22 mouse cellular contexts compared by ENCODE assay signal in genomic region chr17:5360759-5361158, GRCm38 (mm10). TPM values are rescaled to one million over a fixed set of nuclear protein-coding genes. Genes with fewer than 3 reads are reported as not detected.
A peak's percentile ranks its signal among the peaks of the same experiment; 100 is the strongest.
DNase-seq lines count a peak whose midpoint lies in the region; ATAC-seq and TF ChIP-seq lines count a peak whose summit lies in the region.
"Had no signal": no experiment of that assay in that cellular context is flagged by ENCODE, and none has a peak within 500 bp of the region (broad histone marks: within the 10 kb centered on the region; RNA-seq: fewer than 3 reads in every experiment).

No protein-coding gene starts in this region.

- H3K4me3 ChIP-seq in kidney, embryonic 16.5 days (ENCODE audit: low read length): no peak overlapping the region
- H3K4me3 ChIP-seq: embryonic facial prominence, embryonic 12.5 days; forebrain, embryonic 15.5 days; hindbrain, embryonic 13.5 days; midbrain, embryonic 10.5 days; neural tube, embryonic 13.5 days had no signal

- in situ Hi-C loops in Patski (cut with MboI; ENCODE audit: low pct_unique_long_range_greater_than_20kb): no loop called here

- no peaks in the 10 kb centered on the region for H3K27me3 ChIP-seq in kidney, embryonic 16.5 days (ENCODE audit: insufficient read depth, low read length)
- no peaks in the 10 kb centered on the region for H3K27me3 ChIP-seq in Patski
- H3K27me3 ChIP-seq: embryonic facial prominence, embryonic 12.5 days; forebrain, embryonic 15.5 days; hindbrain, embryonic 13.5 days; neural tube, embryonic 13.5 days had no signal

- H3K4me1 ChIP-seq in kidney, embryonic 16.5 days (ENCODE audit: insufficient read depth, low read length): no peaks in the 10 kb centered on the region
- H3K4me1 ChIP-seq: embryonic facial prominence, embryonic 12.5 days; forebrain, embryonic 15.5 days had no signal

- H3K4me2 ChIP-seq in kidney, embryonic 16.5 days (replicated peaks; ENCODE audit: low read depth, low read length): no peak overlapping the region
- H3K4me2 ChIP-seq: embryonic facial prominence, embryonic 12.5 days; forebrain, embryonic 15.5 days; hindbrain, embryonic 13.5 days; lung, embryonic 14.5 days; neural tube, embryonic 13.5 days had no signal

- DNase-seq in kidney, adult 11 months: peak; percentile 87
- peak; percentile 70 for DNase-seq in Patski (ENCODE audit: low read depth, low spot score)
- peak; percentile 92 for DNase-seq in adrenal gland, postnatal 14 days
- DNase-seq in kidney, postnatal 14 days: peak; percentile 90
- no peak for DNase-seq in embryo, embryonic 11 days
- no peak for DNase-seq in gastrocnemius, postnatal 25 days
- no peak for DNase-seq in urinary bladder, adult 18-20 months (ENCODE audit: low spot score in 2 of 2)
- DNase-seq: cerebellum, adult 11-12 months; heart, adult 18-20 months; liver; lung, embryonic 14.5 days; lung, postnatal 4 days; retina, postnatal 1 day; right cerebral cortex, postnatal 4 days had no signal

- CTCF ChIA-PET in Patski (lab: Charles Lee): no interaction called here

- no peaks in the 10 kb centered on the region for H3K36me3 ChIP-seq in kidney, embryonic 16.5 days (ENCODE audit: insufficient read depth, low read length)
- H3K36me3 ChIP-seq: embryonic facial prominence, embryonic 12.5 days; forebrain, embryonic 15.5 days; hindbrain, embryonic 13.5 days; midbrain, embryonic 10.5 days; neural tube, embryonic 13.5 days had no signal

- POLR2A ChIA-PET in Patski (lab: Charles Lee): no interaction called here

- TF ChIP-seq CTCF in Patski (IDR thresholded peaks at IDR 0.05): no peak

- peaks cover 4% of the 10 kb centered on the region; the same call in 1 of the 2 replicates for H3K9me3 ChIP-seq in kidney, embryonic 16.5 days (ENCODE audit: low read length)
- H3K9me3 ChIP-seq: embryonic facial prominence, embryonic 12.5 days; forebrain, embryonic 15.5 days; hindbrain, embryonic 13.5 days; midbrain, embryonic 10.5 days; neural tube, embryonic 13.5 days had no signal

- H3K9ac ChIP-seq in kidney, embryonic 16.5 days (replicated peaks; ENCODE audit: low read length): no peak overlapping the region
- H3K9ac ChIP-seq: embryonic facial prominence, embryonic 12.5 days; forebrain, embryonic 15.5 days; hindbrain, embryonic 13.5 days; lung, embryonic 14.5 days; neural tube, embryonic 13.5 days had no signal

- 86% methylated on average over 2 of the region's 2 CpGs for WGBS in kidney, embryonic 16.5 days

- no peak overlapping the region for H3K27ac ChIP-seq in kidney, embryonic 16.5 days (ENCODE audit: low read length)
- H3K27ac ChIP-seq: embryonic facial prominence, embryonic 12.5 days; forebrain, embryonic 15.5 days; hindbrain, embryonic 13.5 days; midbrain, embryonic 10.5 days; neural tube, embryonic 13.5 days had no signal

- ATAC-seq in kidney, embryonic 16.5 days (ENCODE audit: low FRiP score, low TSS enrichment): no peak
- peak; percentile 48 for ATAC-seq in Patski
- ATAC-seq: forebrain, embryonic 15.5 days; intestine, embryonic 16.5 days had no signal

RNA-seq across cellular contexts. Expression of gene Ldhal6b, which starts 57.8 kb away (rescaled TPM):
- polyA plus RNA-seq in kidney, embryonic 16.5 days (2015; fragmentation: Nextera tagmentation; extraction: Ambion mirVana): not detected in 2 replicates
- 0.19 TPM for polyA plus RNA-seq in Patski (2021)
- total RNA-seq in adrenal gland, postnatal 14 days (2021): 1.1 and 1.5 TPM in 2 replicates
- under 1 TPM in 1 of 2 experiments, not detected in 1; 0.48 TPM for total RNA-seq in gastrocnemius, postnatal 25 days (2021)
- polyA plus RNA-seq: forebrain, embryonic 15.5 days; heart, embryonic 16.5 days; intestine, embryonic 16.5 days; lung, embryonic 14.5 days; midbrain, embryonic 10.5 days had no signal

Comparison
In these comparisons a context has a peak if more than half of its experiments do, and no peak if none do; other contexts are left out.
1. DNase-seq: peak in kidney, adult 11 months (single experiment), Patski (single experiment), adrenal gland, postnatal 14 days (single experiment) and kidney, postnatal 14 days (single experiment); none in embryo, embryonic 11 days (single experiment), gastrocnemius, postnatal 25 days (single experiment) and urinary bladder, adult 18-20 months (0 of 2).